Mouse (Mus musculus): Measurements from ENCODE around the gene Tes. TPM values are rescaled to one million over a fixed set of nuclear protein-coding genes. Genes with fewer than 3 reads are reported as not detected.
A peak's percentile ranks its signal among the peaks of the same experiment; 100 is the strongest.

Gene Tes
- polyA plus RNA-seq (2012; rRNA removed), result 20.7 and 22.6 TPM in 2 replicates

GRCm38 (mm10) chr6:17064936-17065790, at the start of gene Tes:
Gene Tes, plus strand, starts transcription at chr6:17065149.
- H3K27me3 ChIP-seq (ENCODE audit: control insufficient read depth, insufficient read depth, low read length), result no peaks in the 10 kb centered on the region
- H3K27ac ChIP-seq (ENCODE audit: insufficient read depth, low read length), result peak within 1 kb of the TSS; percentile 81
- TF ChIP-seq CTCF (IDR thresholded peaks at IDR 0.05; ENCODE audit: extremely low read depth, insufficient read depth, insufficient read length, insufficient replicate concordance), result no peak
- peak; percentile 35; the same call in 1 of the 2 replicates for TF ChIP-seq POLR2A (IDR thresholded peaks at IDR 0.05; ENCODE audit: low read depth, low read length)
- under 1% methylated on average over 62 of the region's 63 CpGs for WGBS
- peak within 1 kb of the TSS; percentile 73 for H3K4me3 ChIP-seq (ENCODE audit: extremely low read depth, insufficient read depth, insufficient read length)
- no peaks in the 10 kb centered on the region for H3K36me3 ChIP-seq (ENCODE audit: control insufficient read depth, insufficient read depth, low read length)
- no peaks in the 10 kb centered on the region; the same call in none of the 2 replicates for H3K4me1 ChIP-seq (ENCODE audit: control insufficient read depth, insufficient read depth, insufficient read length)
- peak; percentile 75 to 90 for DNase-seq (ENCODE audit: low read depth in 1 of 2, low spot score in 2 of 2)

- WGBS, result 74% methylated on average over 7 of the region's 7 CpGs
- Histone ChIP-seq H3K27ac (ENCODE audit: insufficient read depth, low read length) (no peak overlapping the region), H3K27me3 (ENCODE audit: control insufficient read depth, insufficient read depth, low read length) (no peaks in the 10 kb centered on the region), H3K36me3 (ENCODE audit: control insufficient read depth, insufficient read depth, low read length) (no peaks in the 10 kb centered on the region), H3K4me3 (ENCODE audit: extremely low read depth, insufficient read depth, insufficient read length) (no peak overlapping the region), H3K4me1 (ENCODE audit: control insufficient read depth, insufficient read depth, insufficient read length) (no peaks in the 10 kb centered on the region)
- TF ChIP-seq POLR2A (IDR thresholded peaks at IDR 0.05; ENCODE audit: low read depth, low read length), result no peak
- TF ChIP-seq CTCF (IDR thresholded peaks at IDR 0.05; ENCODE audit: extremely low read depth, insufficient read depth, insufficient read length, insufficient replicate concordance), result no peak
- DNase-seq (ENCODE audit: low read depth in 1 of 2, low spot score in 2 of 2), result no peak
Measured at GRCm38 (mm10) chr6:17025886-17026285, 39.1 kb upstream of the Tes start.

GRCm38 (mm10) chr6:17027572-17027971, 37.4 kb upstream of the Tes start:
- no peaks in the 10 kb centered on the region for H3K4me1 ChIP-seq (ENCODE audit: control insufficient read depth, insufficient read depth, insufficient read length)

GRCm38 (mm10) chr6:17028809-17029208, 36.1 kb upstream of the Tes start:
- 89% methylated on average over 8 of the region's 8 CpGs for WGBS
- Histone ChIP-seq H3K27me3 (ENCODE audit: control insufficient read depth, insufficient read depth, low read length) (no peaks in the 10 kb centered on the region), H3K4me3 (ENCODE audit: extremely low read depth, insufficient read depth, insufficient read length) (no peak overlapping the region), H3K27ac (ENCODE audit: insufficient read depth, low read length) (no peak overlapping the region), H3K4me1 (ENCODE audit: control insufficient read depth, insufficient read depth, insufficient read length) (no peaks in the 10 kb centered on the region), H3K36me3 (ENCODE audit: control insufficient read depth, insufficient read depth, low read length) (no peaks in the 10 kb centered on the region)
- DNase-seq (ENCODE audit: low read depth in 1 of 2, low spot score in 2 of 2), result no peak
- TF ChIP-seq CTCF (IDR thresholded peaks at IDR 0.05; ENCODE audit: extremely low read depth, insufficient read depth, insufficient read length, insufficient replicate concordance) (no peak), POLR2A (IDR thresholded peaks at IDR 0.05; ENCODE audit: low read depth, low read length) (no peak)

More at GRCm38 (mm10) chr6:17027572-17027971, 37.4 kb upstream of the Tes start:
- Histone ChIP-seq H3K27ac (ENCODE audit: insufficient read depth, low read length) (no peak overlapping the region), H3K27me3 (ENCODE audit: control insufficient read depth, insufficient read depth, low read length) (no peaks in the 10 kb centered on the region), H3K36me3 (ENCODE audit: control insufficient read depth, insufficient read depth, low read length) (no peaks in the 10 kb centered on the region), H3K4me3 (ENCODE audit: extremely low read depth, insufficient read depth, insufficient read length) (no peak overlapping the region)
- 15% methylated on average over 8 of the region's 8 CpGs for WGBS
- TF ChIP-seq CTCF (IDR thresholded peaks at IDR 0.05; ENCODE audit: extremely low read depth, insufficient read depth, insufficient read length, insufficient replicate concordance) (0 out of 2 replicates have a peak, but pooled peaks have one; percentile 2), POLR2A (IDR thresholded peaks at IDR 0.05; ENCODE audit: low read depth, low read length) (no peak)
- DNase-seq (ENCODE audit: low read depth in 1 of 2, low spot score in 2 of 2), result peak in 1 of 2 experiments; percentile 34

- WGBS, result 24% methylated on average over 2 of the region's 2 CpGs
- no peaks in the 10 kb centered on the region for H3K4me1 ChIP-seq (ENCODE audit: control insufficient read depth, insufficient read depth, insufficient read length)
- H3K4me3 ChIP-seq (ENCODE audit: extremely low read depth, insufficient read depth, insufficient read length), result no peak overlapping the region
- no peak for TF ChIP-seq POLR2A (IDR thresholded peaks at IDR 0.05; ENCODE audit: low read depth, low read length)
- TF ChIP-seq CTCF (IDR thresholded peaks at IDR 0.05; ENCODE audit: extremely low read depth, insufficient read depth, insufficient read length, insufficient replicate concordance), result no peak
- no peak overlapping the region for H3K27ac ChIP-seq (ENCODE audit: insufficient read depth, low read length)
- no peaks in the 10 kb centered on the region for H3K27me3 ChIP-seq (ENCODE audit: control insufficient read depth, insufficient read depth, low read length)
- H3K36me3 ChIP-seq (ENCODE audit: control insufficient read depth, insufficient read depth, low read length), result no peaks in the 10 kb centered on the region
- no peak for DNase-seq (ENCODE audit: low read depth in 1 of 2, low spot score in 2 of 2)
Measured at GRCm38 (mm10) chr6:17032231-17032728, 32.7 kb upstream of the Tes start.

- H3K36me3 ChIP-seq (ENCODE audit: control insufficient read depth, insufficient read depth, low read length), result no peaks in the 10 kb centered on the region
- no peak for DNase-seq (ENCODE audit: low read depth in 1 of 2, low spot score in 2 of 2)
- no peaks in the 10 kb centered on the region for H3K27me3 ChIP-seq (ENCODE audit: control insufficient read depth, insufficient read depth, low read length)
- no peaks in the 10 kb centered on the region for H3K4me1 ChIP-seq (ENCODE audit: control insufficient read depth, insufficient read depth, insufficient read length)
- TF ChIP-seq CTCF (IDR thresholded peaks at IDR 0.05; ENCODE audit: extremely low read depth, insufficient read depth, insufficient read length, insufficient replicate concordance) (no peak), POLR2A (IDR thresholded peaks at IDR 0.05; ENCODE audit: low read depth, low read length) (no peak)
- H3K4me3 ChIP-seq (ENCODE audit: extremely low read depth, insufficient read depth, insufficient read length), result no peak overlapping the region
- 91% methylated on average over 2 of the region's 2 CpGs for WGBS
- H3K27ac ChIP-seq (ENCODE audit: insufficient read depth, low read length), result no peak overlapping the region
Measured at GRCm38 (mm10) chr6:17034095-17034494, 30.9 kb upstream of the Tes start.

GRCm38 (mm10) chr6:17035228-17035627, 29.7 kb upstream of the Tes start:
- H3K4me1 ChIP-seq (ENCODE audit: control insufficient read depth, insufficient read depth, insufficient read length), result no peaks in the 10 kb centered on the region
- H3K36me3 ChIP-seq (ENCODE audit: control insufficient read depth, insufficient read depth, low read length), result no peaks in the 10 kb centered on the region
- DNase-seq (ENCODE audit: low read depth in 1 of 2, low spot score in 2 of 2), result no peak
- no peak overlapping the region for H3K27ac ChIP-seq (ENCODE audit: insufficient read depth, low read length)
- no peak for TF ChIP-seq CTCF (IDR thresholded peaks at IDR 0.05; ENCODE audit: extremely low read depth, insufficient read depth, insufficient read length, insufficient replicate concordance)
- TF ChIP-seq POLR2A (IDR thresholded peaks at IDR 0.05; ENCODE audit: low read depth, low read length), result no peak
- no peak overlapping the region for H3K4me3 ChIP-seq (ENCODE audit: extremely low read depth, insufficient read depth, insufficient read length)
- H3K27me3 ChIP-seq (ENCODE audit: control insufficient read depth, insufficient read depth, low read length), result no peaks in the 10 kb centered on the region
